Mouse (Mus musculus) kidney, adult 2 months (tissue): Measurements from ENCODE around the gene Dab1. TPM values are rescaled to one million over a fixed set of nuclear protein-coding genes. Genes with fewer than 3 reads are reported as not detected.

Experiments used
- DNase-seq: peaks from one replicate; pipeline ENCODE4 v3.0.0; 2021
- H3K27ac ChIP-seq: fragments of 200-500 bp; 2 replicates; pipeline ENCODE4 v1.5.1; 2012; ENCODE audit warnings: low read depth, low read length, control low read depth, inconsistent platforms; ENCODE audit not compliant: insufficient read depth
- H3K27me3 ChIP-seq: fragments of 200-500 bp; replicated peaks from 2 replicates; pipeline ENCODE4 v1.6.1; 2012; ENCODE audit warnings: mild to moderate bottlenecking, moderate library complexity, low read length, inconsistent platforms; ENCODE audit not compliant: control insufficient read depth, insufficient read depth
- H3K36me3 ChIP-seq: fragments of 200-500 bp; 2 replicates; pipeline ENCODE4 v1.6.1; 2012; ENCODE audit warnings: mild to moderate bottlenecking, moderate library complexity, low read length, inconsistent platforms; ENCODE audit not compliant: control insufficient read depth, insufficient read depth
- H3K4me1 ChIP-seq: fragments of 200-500 bp; 2 replicates; pipeline ENCODE4 v1.6.1; 2011; ENCODE audit warnings: low read length; ENCODE audit not compliant: control insufficient read depth, insufficient read depth
- H3K4me3 ChIP-seq: fragments of 200-500 bp; 2 replicates; pipeline ENCODE4 v1.5.1; 2011; ENCODE audit warnings: mild to moderate bottlenecking, low read depth, low read length, control low read depth; ENCODE audit not compliant: insufficient read depth
- CTCF ChIP-seq: fragments of 200-500 bp; conservative IDR thresholded peaks from 2 replicates; pipeline ENCODE4 v1.5.1; 2011; ENCODE audit warnings: low read depth, mild to moderate bottlenecking, control low read depth, low read length, moderate library complexity, mixed read lengths; ENCODE audit not compliant: insufficient read depth, insufficient read length
- POLR2A ChIP-seq: fragments of 200-500 bp; IDR thresholded peaks from one replicate; pipeline ENCODE4 v1.6.1; 2011; ENCODE audit warnings: low read depth, low read length, control low read depth
- WGBS: fragments of 180-500 bp; shearing (Covaris S2); methylation state at CpG from one replicate; pipeline ENCODE4 v1.1.7; 2018; 5-methylcytosine and 5-hydroxymethylcytosine counted together
- polyA plus RNA-seq: library from polyadenylated mRNA; depleted of rRNA; stranded (reverse); fragments of >200 nt; gene quantifications from 2 replicates; pipeline ENCODE4 v1.2.3, GENCODE M21; 2012

Dab1 gene
- polyA plus RNA-seq, 1 experiment, result 3.3 TPM

- TF ChIP-seq POLR2A, result no peak
- no peak for TF ChIP-seq CTCF
- WGBS, result 66% methylated on average over 4 of the region's 4 CpGs
These were observed 1151.2 kb downstream of the Dab1 start for GRCm38 (mm10) chr4:104770331-104770730.

GRCm38 (mm10) chr4:104775601-104776000 lies 1156.4 kb downstream of the Dab1 start:
- TF ChIP-seq POLR2A, result no peak
- no peak for TF ChIP-seq CTCF
- Histone ChIP-seq H3K27ac (no peak overlapping the region), H3K27me3 (no peaks in the 10 kb centered on the region), H3K4me3 (no peak overlapping the region), H3K36me3 (no peaks in the 10 kb centered on the region), H3K4me1 (no peaks in the 10 kb centered on the region)
- DNase-seq, result no peak
- WGBS, result 84% methylated on average over 3 of the region's 3 CpGs

More at GRCm38 (mm10) chr4:104770331-104770730, 1151.2 kb downstream of the Dab1 start:
- H3K27ac ChIP-seq, result no peak overlapping the region
- no peaks in the 10 kb centered on the region for H3K27me3 ChIP-seq
- no peak for DNase-seq
- no peak overlapping the region for H3K4me3 ChIP-seq
- no peaks in the 10 kb centered on the region for H3K4me1 ChIP-seq
- no peaks in the 10 kb centered on the region for H3K36me3 ChIP-seq

- Histone ChIP-seq H3K27ac (no peak overlapping the region), H3K36me3 (no peaks in the 10 kb centered on the region), H3K4me3 (no peak overlapping the region), H3K27me3 (no peaks in the 10 kb centered on the region), H3K4me1 (no peaks in the 10 kb centered on the region)
- DNase-seq, result no peak
- TF ChIP-seq CTCF (no peak), POLR2A (no peak)
- WGBS, result 80% methylated on average over 5 of the region's 5 CpGs
These were observed 1160.3 kb downstream of the Dab1 start for GRCm38 (mm10) chr4:104779460-104779859.

GRCm38 (mm10) chr4:104781441-104781840 lies 1162.3 kb downstream of the Dab1 start:
- H3K36me3 ChIP-seq, result no peaks in the 10 kb centered on the region
- DNase-seq, result no peak
- H3K4me3 ChIP-seq, result no peak overlapping the region
- H3K27me3 ChIP-seq, result no peaks in the 10 kb centered on the region
- no peak for TF ChIP-seq POLR2A
- TF ChIP-seq CTCF, result no peak
- H3K4me1 ChIP-seq, result no peaks in the 10 kb centered on the region
- no peak overlapping the region for H3K27ac ChIP-seq
- 94% methylated on average over 3 of the region's 3 CpGs for WGBS

- 86% methylated on average over 4 of the region's 4 CpGs for WGBS
- Histone ChIP-seq H3K27me3 (no peaks in the 10 kb centered on the region), H3K27ac (no peak overlapping the region), H3K4me3 (no peak overlapping the region), H3K4me1 (no peaks in the 10 kb centered on the region), H3K36me3 (no peaks in the 10 kb centered on the region)
- no peak for TF ChIP-seq POLR2A
- no peak for TF ChIP-seq CTCF
- DNase-seq, result no peak
These were observed 1163.2 kb downstream of the Dab1 start for GRCm38 (mm10) chr4:104782346-104782745.

GRCm38 (mm10) chr4:104792111-104792510 lies 1173.0 kb downstream of the Dab1 start:
- WGBS, result 89% methylated on average over 4 of the region's 4 CpGs
- no peak for DNase-seq
- Histone ChIP-seq H3K27me3 (no peaks in the 10 kb centered on the region), H3K27ac (no peak overlapping the region), H3K4me3 (no peak overlapping the region), H3K36me3 (no peaks in the 10 kb centered on the region), H3K4me1 (no peaks in the 10 kb centered on the region)
- TF ChIP-seq POLR2A (no peak), CTCF (no peak)
